Mouse (Mus musculus): ENCODE measurements around the gene Tnnt3. TPM values are rescaled to one million over a fixed set of nuclear protein-coding genes. Genes with fewer than 3 reads are reported as not detected.

Gene Tnnt3
- polyA plus RNA-seq, 1 experiment: 0.19 TPM

DNA sequence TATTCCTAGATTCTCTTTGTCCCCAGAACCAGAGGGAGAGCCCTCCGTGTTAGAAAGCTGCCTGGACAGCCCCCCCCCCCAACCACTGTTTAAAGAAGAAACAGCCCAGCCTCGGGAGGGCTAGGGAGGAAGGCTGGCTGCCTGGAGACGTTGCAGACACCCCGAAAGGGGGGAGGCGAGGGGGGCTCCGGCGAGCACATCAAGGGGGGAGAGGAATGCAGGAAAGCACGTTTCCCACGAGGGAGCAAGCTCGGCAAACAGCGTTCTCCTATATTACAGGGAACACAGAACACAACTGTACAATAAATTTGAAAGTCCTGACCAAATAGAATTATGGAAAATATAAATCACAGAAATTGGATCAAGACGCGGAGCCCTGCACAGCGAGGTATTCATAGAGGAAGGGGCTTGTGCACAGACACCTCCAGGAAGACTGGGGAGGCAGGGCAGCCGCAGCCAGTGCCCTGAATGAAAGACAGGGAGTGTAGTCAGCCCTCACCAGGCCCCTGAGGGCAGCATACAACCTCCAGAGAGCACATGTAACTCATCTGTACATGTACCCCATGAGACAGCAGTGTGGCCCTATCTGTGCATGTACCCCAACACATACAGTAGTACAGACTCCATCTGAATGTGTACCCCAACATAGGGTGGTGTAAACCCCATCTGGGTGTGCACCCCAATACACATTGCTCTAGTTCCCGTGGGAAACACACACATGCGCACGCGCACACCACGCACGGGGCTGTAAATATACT, 17.8 kb downstream of the Tnnt3 start:
- no peak for TF ChIP-seq POLR2A (IDR thresholded peaks at IDR 0.05; ENCODE audit: extremely low read depth, insufficient read depth, low read length)
- Histone ChIP-seq H3K4me1 (ENCODE audit: control insufficient read depth, insufficient read depth, low read length) (no peaks in the 10 kb centered on the region), H3K27ac (ENCODE audit: insufficient read depth, low read length) (no peak overlapping the region), H3K4me3 (ENCODE audit: insufficient read depth, low read length) (no peak overlapping the region)

DNA sequence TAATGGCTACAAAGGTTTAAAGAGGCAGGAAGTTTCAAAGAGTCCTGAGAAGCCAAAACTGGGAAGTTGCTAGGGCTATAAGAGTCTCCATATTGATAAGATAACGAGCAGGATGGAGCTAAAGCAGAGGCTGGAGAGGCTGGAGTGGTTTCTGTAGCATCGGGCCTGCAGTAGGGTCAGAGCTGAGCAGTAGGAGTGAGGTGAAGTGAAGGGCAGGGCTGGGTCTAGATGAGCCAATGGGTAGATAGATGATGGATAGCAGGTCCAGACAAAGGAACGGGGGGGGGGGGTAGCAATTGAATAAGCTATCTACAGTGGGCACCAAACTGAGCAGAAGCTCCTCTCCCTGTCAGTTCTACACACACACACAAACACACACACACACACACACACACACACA, 18.9 kb downstream of the Tnnt3 start:
- H3K4me3 ChIP-seq (ENCODE audit: insufficient read depth, low read length): no peak overlapping the region
- no peak overlapping the region for H3K27ac ChIP-seq (ENCODE audit: insufficient read depth, low read length)
- TF ChIP-seq POLR2A (IDR thresholded peaks at IDR 0.05; ENCODE audit: extremely low read depth, insufficient read depth, low read length): no peak
- no peak for TF ChIP-seq CTCF (IDR thresholded peaks at IDR 0.05; ENCODE audit: extremely low read depth, insufficient read depth, low read length)
- H3K4me1 ChIP-seq (ENCODE audit: control insufficient read depth, insufficient read depth, low read length): no peaks in the 10 kb centered on the region

DNA sequence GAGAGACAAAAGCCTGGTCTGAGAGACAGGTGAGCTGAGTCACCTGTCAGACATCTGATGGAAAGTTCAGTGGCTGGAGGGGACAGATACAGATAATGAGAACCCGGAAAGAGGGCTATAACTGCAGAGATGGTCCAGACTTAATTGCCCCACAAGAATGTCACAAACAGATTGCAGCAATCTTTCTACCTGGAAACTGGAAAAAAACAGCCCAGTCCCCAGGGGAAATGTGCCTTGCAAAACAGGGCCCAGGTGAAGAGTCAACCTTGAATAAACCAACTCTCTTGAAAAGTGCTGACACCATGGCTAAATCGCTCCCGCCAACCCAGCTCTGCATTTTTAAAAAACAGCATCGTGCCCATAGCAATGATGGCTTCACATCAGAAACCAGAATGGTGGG, 21.7 kb downstream of the Tnnt3 start:
- Histone ChIP-seq H3K27ac (ENCODE audit: insufficient read depth, low read length) (no peak overlapping the region), H3K4me1 (ENCODE audit: control insufficient read depth, insufficient read depth, low read length) (no peaks in the 10 kb centered on the region), H3K4me3 (ENCODE audit: insufficient read depth, low read length) (no peak overlapping the region)
- TF ChIP-seq CTCF (IDR thresholded peaks at IDR 0.05; ENCODE audit: extremely low read depth, insufficient read depth, low read length): no peak
- no peak for TF ChIP-seq POLR2A (IDR thresholded peaks at IDR 0.05; ENCODE audit: extremely low read depth, insufficient read depth, low read length)

DNA sequence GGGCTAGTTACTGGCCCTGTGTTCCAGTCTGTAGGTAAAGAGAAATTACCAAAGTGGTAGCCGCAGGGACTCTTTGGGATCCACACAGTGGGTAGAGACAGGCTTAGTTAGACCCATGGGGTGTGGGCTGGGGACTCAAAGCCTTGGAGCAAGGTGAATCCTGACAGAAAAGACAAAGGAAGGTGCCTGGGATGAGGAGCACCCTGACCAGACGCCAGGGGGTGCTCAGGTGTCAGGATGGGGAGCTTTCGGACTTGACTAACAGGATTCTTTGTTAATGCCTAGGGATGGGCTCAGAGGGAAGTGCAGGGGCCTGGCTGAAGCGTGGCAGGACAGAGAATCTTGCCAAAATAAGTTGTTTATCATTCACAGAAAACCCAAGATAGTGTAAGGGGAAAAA, 23.7 kb downstream of the Tnnt3 start:
- Histone ChIP-seq H3K4me1 (ENCODE audit: control insufficient read depth, insufficient read depth, low read length) (no peaks in the 10 kb centered on the region), H3K4me3 (ENCODE audit: insufficient read depth, low read length) (no peak overlapping the region), H3K27ac (ENCODE audit: insufficient read depth, low read length) (no peak overlapping the region)
- no peak for TF ChIP-seq POLR2A (IDR thresholded peaks at IDR 0.05; ENCODE audit: extremely low read depth, insufficient read depth, low read length)
- peak; percentile 48 for TF ChIP-seq CTCF (IDR thresholded peaks at IDR 0.05; ENCODE audit: extremely low read depth, insufficient read depth, low read length)

DNA sequence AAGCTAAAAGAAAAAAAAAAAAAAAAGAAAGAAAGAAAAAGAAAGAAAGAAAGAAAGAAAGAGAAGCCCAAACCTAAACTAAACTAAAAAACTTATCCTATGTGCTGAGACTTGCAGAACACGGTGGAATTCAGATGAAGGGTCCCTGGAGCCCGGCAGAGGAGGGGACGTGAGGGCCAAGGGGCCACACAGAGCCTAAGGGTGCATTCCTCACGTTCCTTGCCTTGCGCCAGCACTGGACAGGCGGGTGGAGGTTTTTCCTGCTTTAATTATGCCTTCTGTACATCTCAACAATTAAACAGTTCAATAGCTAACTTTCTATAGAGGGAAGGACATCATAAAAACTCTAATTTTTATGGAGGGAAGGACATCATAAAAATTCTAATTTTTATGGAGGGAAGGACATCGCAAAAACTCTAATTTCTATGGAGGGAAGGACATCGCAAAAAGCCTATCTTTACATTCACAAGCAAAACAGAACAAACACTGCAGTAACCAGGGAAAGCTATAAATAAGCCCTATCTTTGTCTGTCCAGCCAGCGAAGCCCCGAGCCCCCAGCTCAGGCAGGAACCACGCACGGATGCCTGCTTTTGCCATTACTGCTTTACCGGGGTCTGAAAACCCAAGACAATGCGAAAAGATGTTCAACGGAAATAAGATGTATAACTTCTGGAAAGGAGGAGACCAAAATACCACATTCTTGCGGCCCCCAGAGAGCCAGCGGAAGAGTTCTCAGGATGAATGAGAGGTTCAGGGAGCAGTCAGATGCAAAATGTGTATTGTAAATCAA, 24.8 kb downstream of the Tnnt3 start:
- TF ChIP-seq CTCF (IDR thresholded peaks at IDR 0.05; ENCODE audit: extremely low read depth, insufficient read depth, low read length) (no peak), POLR2A (IDR thresholded peaks at IDR 0.05; ENCODE audit: extremely low read depth, insufficient read depth, low read length) (no peak)
- Histone ChIP-seq H3K4me1 (ENCODE audit: control insufficient read depth, insufficient read depth, low read length) (no peaks in the 10 kb centered on the region), H3K4me3 (ENCODE audit: insufficient read depth, low read length) (no peak overlapping the region), H3K27ac (ENCODE audit: insufficient read depth, low read length) (no peak overlapping the region)

DNA sequence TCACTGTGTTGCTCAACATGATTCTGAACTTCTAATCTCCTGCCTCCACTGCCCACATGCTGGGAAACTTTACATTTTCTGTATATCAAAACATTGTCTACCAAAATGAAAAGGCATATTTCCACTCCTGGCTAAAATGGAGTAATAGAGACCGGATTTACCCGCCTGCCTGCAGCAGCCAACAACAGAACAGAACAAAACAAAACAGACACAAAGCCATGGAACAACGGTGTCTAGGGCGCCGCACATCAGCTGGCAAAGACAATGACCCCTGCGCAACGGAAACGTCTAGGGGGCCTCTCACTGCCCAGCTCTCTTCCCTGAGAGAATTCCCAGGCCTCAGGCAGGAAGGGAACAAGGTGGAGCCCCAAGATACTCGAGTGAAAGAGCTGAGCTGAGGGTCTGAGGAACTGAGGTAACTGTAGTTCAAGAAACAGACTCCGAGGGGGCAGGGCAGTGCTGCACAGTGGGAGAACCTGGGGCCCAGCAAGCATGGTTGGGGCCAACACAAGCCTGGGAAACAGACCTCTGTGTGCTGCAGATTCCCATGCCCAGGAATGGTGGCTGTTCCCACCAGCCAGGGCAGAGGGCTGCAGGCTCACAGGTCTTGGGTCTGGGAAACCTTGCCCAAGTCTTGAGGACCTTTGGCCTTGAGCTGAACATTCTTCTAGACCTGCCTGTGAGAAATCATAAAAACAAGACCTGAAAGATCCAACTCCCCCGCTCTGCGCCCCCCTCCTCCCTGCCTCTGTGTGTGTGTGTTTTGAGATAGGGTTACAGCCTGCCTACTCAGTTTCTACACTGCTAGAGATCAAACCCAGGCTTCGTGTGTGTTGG, 26.9 kb downstream of the Tnnt3 start:
- H3K4me1 ChIP-seq (ENCODE audit: control insufficient read depth, insufficient read depth, low read length): no peaks in the 10 kb centered on the region
- TF ChIP-seq CTCF (IDR thresholded peaks at IDR 0.05; ENCODE audit: extremely low read depth, insufficient read depth, low read length) (no peak), POLR2A (IDR thresholded peaks at IDR 0.05; ENCODE audit: extremely low read depth, insufficient read depth, low read length) (no peak)
- H3K27ac ChIP-seq (ENCODE audit: insufficient read depth, low read length): no peak overlapping the region
- no peak overlapping the region for H3K4me3 ChIP-seq (ENCODE audit: insufficient read depth, low read length)

DNA sequence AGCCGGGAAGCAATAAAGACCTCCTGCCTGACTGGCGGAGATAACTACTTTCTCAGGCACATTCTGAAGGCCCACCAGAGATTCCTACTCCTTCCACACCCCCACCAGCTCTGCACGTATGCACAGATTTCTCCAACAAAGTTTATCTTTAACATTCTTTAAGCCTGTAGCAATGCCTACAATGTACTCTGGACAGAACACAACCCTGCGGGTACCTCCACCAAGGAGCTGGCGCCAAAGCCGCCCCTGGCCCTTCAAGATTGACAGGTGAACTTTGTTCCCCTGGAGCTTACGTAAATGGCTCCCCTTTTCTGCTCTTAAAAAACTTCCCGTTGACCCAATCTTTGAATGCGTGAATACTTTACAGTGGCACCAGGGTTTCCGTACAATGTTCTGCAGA, 30.7 kb downstream of the Tnnt3 start:
- TF ChIP-seq POLR2A (IDR thresholded peaks at IDR 0.05; ENCODE audit: extremely low read depth, insufficient read depth, low read length) (no peak), CTCF (IDR thresholded peaks at IDR 0.05; ENCODE audit: extremely low read depth, insufficient read depth, low read length) (no peak)
- 0 out of 2 replicates have a peak, but pooled peaks cover 1% of the 10 kb centered on the region for H3K4me1 ChIP-seq (ENCODE audit: control insufficient read depth, insufficient read depth, low read length)
- no peak overlapping the region for H3K27ac ChIP-seq (ENCODE audit: insufficient read depth, low read length)
- no peak overlapping the region for H3K4me3 ChIP-seq (ENCODE audit: insufficient read depth, low read length)

DNA sequence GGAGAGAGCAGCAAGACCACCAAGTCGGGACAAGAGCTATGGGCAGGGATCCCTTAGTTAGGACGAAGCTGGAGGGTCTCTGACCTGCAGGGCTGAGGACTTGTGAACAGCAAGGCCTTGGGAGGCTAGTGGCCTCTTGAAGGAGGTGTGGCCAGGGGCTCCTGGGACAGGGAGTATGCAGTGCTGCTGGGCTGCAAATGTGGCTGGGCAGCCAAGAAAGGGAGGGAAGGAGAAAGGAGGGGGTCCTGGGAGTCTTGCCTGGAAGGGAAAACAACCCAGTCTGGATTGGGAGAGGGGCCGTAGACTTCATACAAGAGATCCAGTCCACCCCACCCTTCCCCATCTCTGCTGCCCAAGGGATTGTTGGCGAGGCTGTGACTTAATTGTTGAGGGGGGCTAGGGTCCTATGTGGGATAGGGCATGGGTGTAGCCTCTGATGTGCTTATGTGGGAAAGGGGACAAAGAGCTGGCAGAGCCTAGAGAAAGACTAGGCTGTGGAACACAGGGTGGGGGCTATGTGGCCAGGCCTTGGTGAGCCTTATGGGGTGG, 33.4 kb downstream of the Tnnt3 start:
- Histone ChIP-seq H3K4me1 (ENCODE audit: control insufficient read depth, insufficient read depth, low read length) (0 out of 2 replicates have a peak, but pooled peaks cover 1% of the 10 kb centered on the region), H3K4me3 (ENCODE audit: insufficient read depth, low read length) (peak overlapping the region; percentile 69; the same call in 1 of the 2 replicates), H3K27ac (ENCODE audit: insufficient read depth, low read length) (no peak overlapping the region)
- TF ChIP-seq CTCF (IDR thresholded peaks at IDR 0.05; ENCODE audit: extremely low read depth, insufficient read depth, low read length) (no peak), POLR2A (IDR thresholded peaks at IDR 0.05; ENCODE audit: extremely low read depth, insufficient read depth, low read length) (no peak)

DNA sequence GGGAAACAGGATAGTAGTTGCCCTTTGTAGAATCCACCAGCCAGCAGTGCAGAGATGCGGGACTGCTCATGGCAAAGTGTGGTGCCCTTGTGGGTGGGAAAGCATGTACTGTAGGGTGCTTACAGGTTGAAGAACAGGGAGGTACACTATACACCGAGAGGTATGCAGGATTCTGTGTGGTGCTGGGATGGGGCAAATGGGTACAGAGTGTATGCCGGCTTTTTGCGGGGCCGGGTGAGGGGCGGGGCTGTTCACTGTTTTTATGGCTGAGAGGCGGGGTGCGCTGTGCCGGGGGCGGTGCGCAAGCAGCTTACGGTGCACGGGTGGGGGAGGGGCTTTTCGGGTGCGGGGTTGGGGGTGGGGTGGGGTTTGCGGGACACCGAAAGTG, 34.0 kb downstream of the Tnnt3 start, which contains the start of gene Mrpl23:
Mrpl23 (plus strand) TSS at position 16 of the 388 bp plus-strand sequence.
- Histone ChIP-seq H3K4me1 (ENCODE audit: control insufficient read depth, insufficient read depth, low read length) (0 out of 2 replicates have a peak, but pooled peaks cover 1% of the 10 kb centered on the region), H3K27ac (ENCODE audit: insufficient read depth, low read length) (peak within 1 kb of the TSS; percentile 26; the same call in 1 of the 2 replicates)

More for the DNA sequence above, 34.0 kb downstream of the Tnnt3 start, which contains the start of gene Mrpl23:
- H3K4me3 ChIP-seq (ENCODE audit: insufficient read depth, low read length): peak within 1 kb of the TSS; percentile 69
- TF ChIP-seq CTCF (IDR thresholded peaks at IDR 0.05; ENCODE audit: extremely low read depth, insufficient read depth, low read length): no peak
- no peak for TF ChIP-seq POLR2A (IDR thresholded peaks at IDR 0.05; ENCODE audit: extremely low read depth, insufficient read depth, low read length)

All from cortical plate, adult 2 months (tissue).